Mouse (Mus musculus) E14TG2a.4 (cell line): ENCODE data around the gene Fam234a.

Source experiments
- CTCF ChIP-seq: conservative IDR thresholded peaks from 2 replicates; pipeline ENCODE4 v1.5.1; 2014; ENCODE audit warnings: low read length
- NANOG ChIP-seq: IDR thresholded peaks from 2 replicates; pipeline ENCODE4 v1.6.1; 2014; ENCODE audit warnings: borderline replicate concordance, low read length, mixed read lengths

DNA sequence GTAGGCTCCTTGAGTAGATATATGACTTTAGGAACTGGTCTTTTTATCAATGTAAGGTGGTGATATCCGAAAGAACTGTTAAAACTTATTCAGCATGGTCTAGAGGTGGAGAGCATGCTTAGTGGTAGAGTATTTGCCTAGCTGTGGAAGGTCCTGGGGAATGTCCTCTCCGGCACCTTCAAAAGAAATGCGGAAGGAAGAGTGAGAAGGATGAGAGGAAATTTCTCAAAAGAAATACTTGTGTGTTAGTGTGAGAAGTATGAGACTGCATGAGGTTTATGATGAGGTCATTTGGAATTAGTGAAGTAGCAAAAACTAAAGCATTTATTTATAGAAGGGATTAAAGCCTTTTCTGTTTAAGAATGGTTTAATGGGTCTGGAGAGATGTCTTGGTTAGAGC is 18.3 kb upstream of the Fam234a start:
- TF ChIP-seq CTCF (no peak), NANOG (no peak)
